Mouse (Mus musculus): ENCODE results near the gene 1700125H20Rik. TPM values are rescaled to one million over a fixed set of nuclear protein-coding genes. Genes with fewer than 3 reads are reported as not detected.
A peak's percentile ranks its signal among the peaks of the same experiment; 100 is the strongest.

Gene 1700125H20Rik
- polyA plus RNA-seq (2015; fragmentation: Nextera tagmentation; extraction: Ambion mirVana): 0.65 TPM in 1 of 2 replicates, not detected in the other

DNA sequence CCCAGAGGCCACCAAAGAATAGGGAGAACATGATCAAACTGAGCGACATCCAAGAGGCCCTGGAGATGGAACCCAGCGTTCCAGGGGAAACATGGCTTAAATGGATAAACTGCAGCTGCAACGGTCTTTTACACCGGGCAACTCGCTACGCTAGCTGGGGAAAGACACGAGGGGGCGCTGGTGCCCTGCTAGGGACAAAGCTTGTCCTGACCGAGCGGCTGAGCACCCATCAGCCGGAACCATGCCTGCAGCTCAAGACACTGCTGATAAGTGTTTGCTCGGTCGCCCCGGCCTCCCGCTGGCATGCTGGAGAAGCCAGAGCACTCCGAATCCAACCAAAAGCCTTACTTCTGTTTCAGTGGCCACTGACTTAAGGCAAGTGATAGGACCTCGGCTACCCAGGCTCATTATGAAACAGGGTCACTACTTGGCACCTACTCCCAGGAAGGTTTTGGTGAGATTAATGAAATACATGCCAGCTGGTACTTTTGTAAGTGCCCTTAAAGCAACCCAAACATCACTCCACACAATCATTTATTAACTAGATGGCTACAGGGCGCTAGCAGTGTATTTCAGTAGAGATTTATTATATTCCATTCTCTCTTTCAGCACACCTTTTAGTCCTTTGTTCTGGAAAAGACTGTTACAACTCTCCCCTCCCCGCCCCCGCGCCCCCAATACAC lies at the start of gene 1700125H20Rik:
TSS of gene 1700125H20Rik (plus strand) at position 347 of the 683 bp plus-strand sequence.
- no peaks in the 10 kb centered on the region for H3K9me3 ChIP-seq
- no peaks in the 10 kb centered on the region for H3K36me3 ChIP-seq
- H3K4me3 ChIP-seq: peak within 1 kb of the TSS; percentile 24
- no peaks in the 10 kb centered on the region for H3K27me3 ChIP-seq
- 14% methylated on average over 21 of the region's 21 CpGs for WGBS
- no peak within 1 kb of the TSS for H3K27ac ChIP-seq
- peak within 1 kb of the TSS; percentile 56 for H3K9ac ChIP-seq
- H3K4me1 ChIP-seq: no peaks in the 10 kb centered on the region; the same call in 1 of the 2 replicates
- H3K4me2 ChIP-seq: peak within 1 kb of the TSS; percentile 58
- peak; percentile 84; the same call in 1 of the 2 replicates for ATAC-seq (ENCODE audit: insufficient number of reproducible peaks, insufficient read depth, low FRiP score, low TSS enrichment, low read depth)

DNA sequence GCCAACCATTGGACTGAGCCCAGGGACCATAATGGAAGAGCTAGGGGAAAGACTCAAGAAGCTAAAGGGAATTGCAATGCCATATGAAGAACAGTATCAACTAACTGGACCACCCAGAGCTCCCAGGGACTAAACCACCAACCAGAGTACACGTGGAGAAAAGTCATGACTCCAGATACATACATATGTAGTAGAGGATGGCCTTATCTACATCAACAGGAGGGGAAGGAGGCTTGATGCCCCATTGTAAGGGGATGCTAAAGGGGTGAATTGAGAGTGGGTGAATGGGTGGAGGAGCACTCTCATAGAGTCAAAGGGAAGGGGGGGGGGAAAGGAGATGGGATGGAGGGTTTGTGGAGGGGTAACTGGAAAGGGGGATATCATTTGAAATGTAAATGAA lies 48.1 kb upstream of the 1700125H20Rik start:
- Histone ChIP-seq H3K27ac (no peak overlapping the region), H3K9ac (no peak overlapping the region), H3K4me3 (no peak overlapping the region), H3K9me3 (no peaks in the 10 kb centered on the region), H3K4me1 (no peaks in the 10 kb centered on the region), H3K36me3 (no peaks in the 10 kb centered on the region), H3K27me3 (no peaks in the 10 kb centered on the region), H3K4me2 (no peak overlapping the region)
- no peak for ATAC-seq (ENCODE audit: insufficient number of reproducible peaks, insufficient read depth, low FRiP score, low TSS enrichment, low read depth)
- 82% methylated on average over 1 of the region's 1 CpGs for WGBS

GRCm38 (mm10) chr11:85123267-85123992 lies 46.8 kb upstream of the 1700125H20Rik start:
- ATAC-seq (ENCODE audit: insufficient number of reproducible peaks, insufficient read depth, low FRiP score, low TSS enrichment, low read depth): no peak
- 86% methylated on average over 3 of the region's 3 CpGs for WGBS

GRCm38 (mm10) chr11:85126257-85127102 lies 43.7 kb upstream of the 1700125H20Rik start:
- H3K36me3 ChIP-seq: no peaks in the 10 kb centered on the region
- H3K27ac ChIP-seq: no peak overlapping the region
- no peak overlapping the region for H3K4me2 ChIP-seq
- no peaks in the 10 kb centered on the region for H3K9me3 ChIP-seq
- WGBS: 81% methylated on average over 2 of the region's 2 CpGs
- H3K4me3 ChIP-seq: no peak overlapping the region
- no peaks in the 10 kb centered on the region for H3K27me3 ChIP-seq
- H3K9ac ChIP-seq: no peak overlapping the region
- no peak for ATAC-seq (ENCODE audit: insufficient number of reproducible peaks, insufficient read depth, low FRiP score, low TSS enrichment, low read depth)
- H3K4me1 ChIP-seq: no peaks in the 10 kb centered on the region

More at GRCm38 (mm10) chr11:85123267-85123992, 46.8 kb upstream of the 1700125H20Rik start:
- Histone ChIP-seq H3K9me3 (no peaks in the 10 kb centered on the region), H3K27me3 (no peaks in the 10 kb centered on the region), H3K36me3 (no peaks in the 10 kb centered on the region), H3K27ac (no peak overlapping the region), H3K4me2 (no peak overlapping the region), H3K4me3 (no peak overlapping the region), H3K9ac (no peak overlapping the region), H3K4me1 (no peaks in the 10 kb centered on the region)

DNA sequence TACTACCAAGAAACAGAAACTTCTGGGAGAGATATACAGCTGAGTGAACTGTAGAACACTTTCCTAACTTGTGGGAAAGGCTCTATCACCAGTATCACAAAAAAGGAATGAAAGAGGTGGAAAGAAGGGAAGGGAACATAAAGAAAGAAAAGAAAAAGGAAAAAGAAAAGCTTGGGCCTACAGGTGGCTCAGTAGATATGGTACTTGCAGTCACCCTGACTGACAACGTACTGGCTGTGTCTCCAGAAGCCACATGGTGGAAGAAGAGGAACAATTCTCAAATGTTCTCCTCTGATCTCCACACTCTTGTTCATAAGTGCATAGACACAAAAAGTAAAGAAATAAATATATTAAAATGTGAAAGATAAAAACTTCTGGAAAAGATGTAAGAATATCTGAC lies 41.3 kb upstream of the 1700125H20Rik start:
- WGBS: 87% methylated on average over 1 of the region's 1 CpGs
- no peaks in the 10 kb centered on the region for H3K27me3 ChIP-seq
- no peak overlapping the region for H3K9ac ChIP-seq
- H3K9me3 ChIP-seq: no peaks in the 10 kb centered on the region
- no peak overlapping the region for H3K27ac ChIP-seq
- H3K36me3 ChIP-seq: no peaks in the 10 kb centered on the region
- no peaks in the 10 kb centered on the region for H3K4me1 ChIP-seq
- no peak for ATAC-seq (ENCODE audit: insufficient number of reproducible peaks, insufficient read depth, low FRiP score, low TSS enrichment, low read depth)
- no peak overlapping the region for H3K4me2 ChIP-seq
- H3K4me3 ChIP-seq: no peak overlapping the region

GRCm38 (mm10) chr11:85131542-85131941 lies 38.7 kb upstream of the 1700125H20Rik start:
- no peak for ATAC-seq (ENCODE audit: insufficient number of reproducible peaks, insufficient read depth, low FRiP score, low TSS enrichment, low read depth)
- no peaks in the 10 kb centered on the region for H3K4me1 ChIP-seq
- no peak overlapping the region for H3K4me3 ChIP-seq
- no peak overlapping the region for H3K27ac ChIP-seq
- H3K36me3 ChIP-seq: no peaks in the 10 kb centered on the region
- WGBS: 87% methylated on average over 2 of the region's 2 CpGs
- no peaks in the 10 kb centered on the region for H3K9me3 ChIP-seq
- H3K4me2 ChIP-seq: no peak overlapping the region
- H3K27me3 ChIP-seq: no peaks in the 10 kb centered on the region
- H3K9ac ChIP-seq: no peak overlapping the region

DNA sequence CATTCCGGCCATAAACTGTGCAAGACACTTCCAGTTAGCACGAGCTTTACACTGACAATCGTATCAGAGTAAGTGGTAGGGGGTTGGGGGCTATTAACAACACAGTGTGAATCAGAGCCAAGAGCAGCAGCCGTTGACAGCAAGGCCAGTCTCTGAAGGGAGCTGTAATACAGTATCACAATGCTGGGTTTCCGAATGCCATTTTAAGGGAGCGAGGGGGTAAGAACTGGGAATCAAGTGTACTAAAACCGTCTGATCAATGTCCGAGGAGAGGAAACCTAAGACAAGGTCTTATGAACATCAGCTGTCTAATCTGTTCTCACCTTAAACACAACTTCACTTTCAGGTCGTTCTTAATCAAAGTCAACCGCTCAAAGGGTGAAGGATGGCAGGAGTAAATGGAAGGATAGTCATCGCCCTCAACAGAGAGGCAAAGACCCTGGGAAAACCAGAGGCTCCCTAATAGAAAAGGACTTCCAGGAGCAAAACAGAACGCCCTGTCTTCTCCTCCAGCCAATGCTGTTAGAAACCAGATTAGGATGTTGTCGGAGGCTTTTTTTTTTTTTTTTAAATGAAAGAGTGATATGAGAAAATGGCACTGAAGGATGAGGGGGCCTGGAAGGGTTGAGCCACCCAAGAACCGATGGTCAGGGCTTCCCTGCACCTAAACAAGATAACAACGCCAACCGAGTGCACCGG lies 31.3 kb upstream of the 1700125H20Rik start:
- Histone ChIP-seq H3K36me3 (no peaks in the 10 kb centered on the region), H3K4me3 (peak overlapping the region; percentile 82), H3K9me3 (no peaks in the 10 kb centered on the region), H3K4me1 (no peaks in the 10 kb centered on the region; the same call in 1 of the 2 replicates), H3K4me2 (peak overlapping the region; percentile 79), H3K27me3 (no peaks in the 10 kb centered on the region), H3K9ac (peak overlapping the region; percentile 85), H3K27ac (peak overlapping the region; percentile 74)
- WGBS: 2% methylated on average over 17 of the region's 17 CpGs
- ATAC-seq (ENCODE audit: insufficient number of reproducible peaks, insufficient read depth, low FRiP score, low TSS enrichment, low read depth): 0 out of 2 replicates have a peak, but pooled peaks have one; percentile 2

- 1% methylated on average over 83 of the region's 94 CpGs for WGBS
- Histone ChIP-seq H3K9ac (peak within 1 kb of the TSS; percentile 85), H3K36me3 (no peaks in the 10 kb centered on the region), H3K4me1 (no peaks in the 10 kb centered on the region; the same call in 1 of the 2 replicates), H3K9me3 (no peaks in the 10 kb centered on the region), H3K27me3 (no peaks in the 10 kb centered on the region), H3K4me2 (peak within 1 kb of the TSS; percentile 79), H3K27ac (peak within 1 kb of the TSS; percentile 89), H3K4me3 (peak within 1 kb of the TSS; percentile 82)
- peak; percentile 98 for ATAC-seq (ENCODE audit: insufficient number of reproducible peaks, insufficient read depth, low FRiP score, low TSS enrichment, low read depth)
Measured at GRCm38 (mm10) chr11:85139581-85140540, 30.3 kb upstream of the 1700125H20Rik start, which contains the start of gene Usp32. Gene Usp32, minus strand, starts transcription at chr11:85140161.

- H3K4me2 ChIP-seq: no peak overlapping the region
- no peaks in the 10 kb centered on the region for H3K36me3 ChIP-seq
- H3K9me3 ChIP-seq: no peaks in the 10 kb centered on the region
- H3K4me1 ChIP-seq: no peaks in the 10 kb centered on the region
- H3K27me3 ChIP-seq: no peaks in the 10 kb centered on the region
- H3K27ac ChIP-seq: no peak overlapping the region
- WGBS: 58% methylated on average over 2 of the region's 2 CpGs
- no peak for ATAC-seq (ENCODE audit: insufficient number of reproducible peaks, insufficient read depth, low FRiP score, low TSS enrichment, low read depth)
- no peak overlapping the region for H3K4me3 ChIP-seq
- no peak overlapping the region for H3K9ac ChIP-seq
Measured at GRCm38 (mm10) chr11:85152256-85152930, 17.8 kb upstream of the 1700125H20Rik start.

GRCm38 (mm10) chr11:85157301-85157700 lies 12.9 kb upstream of the 1700125H20Rik start:
- Histone ChIP-seq H3K27ac (no peak overlapping the region), H3K4me1 (no peaks in the 10 kb centered on the region), H3K27me3 (no peaks in the 10 kb centered on the region), H3K9ac (no peak overlapping the region), H3K4me2 (no peak overlapping the region), H3K36me3 (no peaks in the 10 kb centered on the region), H3K4me3 (no peak overlapping the region), H3K9me3 (no peaks in the 10 kb centered on the region)
- 53% methylated on average over 2 of the region's 2 CpGs for WGBS
- no peak for ATAC-seq (ENCODE audit: insufficient number of reproducible peaks, insufficient read depth, low FRiP score, low TSS enrichment, low read depth)
